Mouse (Mus musculus): ENCODE measurements around the gene Fbxl4. TPM values are rescaled to one million over a fixed set of nuclear protein-coding genes. Genes with fewer than 3 reads are reported as not detected.

Fbxl4 gene
- polyA plus RNA-seq, 1 experiment from 2014 or later = 12.3 TPM

DNA sequence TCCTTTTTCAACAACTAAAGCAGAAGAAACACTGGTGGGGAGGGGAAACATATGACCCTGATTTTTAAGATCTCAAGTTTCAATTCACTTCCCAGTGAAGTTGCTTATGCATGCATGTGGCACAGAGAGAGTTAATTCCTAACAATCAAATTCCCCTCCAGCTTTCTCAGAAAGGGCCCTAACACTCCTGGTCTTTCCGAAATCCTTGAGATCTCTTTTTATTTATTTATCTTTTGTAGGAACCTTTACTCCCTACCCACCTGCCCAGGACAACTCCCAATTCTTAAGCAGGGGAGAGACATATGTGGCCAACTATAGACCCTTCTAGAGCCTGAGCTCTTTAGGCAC, 123.5 kb downstream of the Fbxl4 start:
- H3K9ac ChIP-seq (ENCODE audit: low read depth, low read length) = no peak overlapping the region
- H3K36me3 ChIP-seq (ENCODE audit: control insufficient read depth, insufficient read depth, low read length) = no peaks in the 10 kb centered on the region
- no peak overlapping the region for H3K27ac ChIP-seq (ENCODE audit: low read depth, low read length)
- H3K4me2 ChIP-seq (replicated peaks; ENCODE audit: low read depth, low read length) = no peak overlapping the region
- no peak overlapping the region for H3K4me3 ChIP-seq (ENCODE audit: low read length)
- no peaks in the 10 kb centered on the region for H3K9me3 ChIP-seq (ENCODE audit: control insufficient read depth, low read length)
- WGBS = 6% methylated on average over 1 of the region's 1 CpGs
- peaks cover 89% of the 10 kb centered on the region for H3K27me3 ChIP-seq (ENCODE audit: control insufficient read depth, insufficient read depth, low read length)
- no peaks in the 10 kb centered on the region for H3K4me1 ChIP-seq (ENCODE audit: control insufficient read depth, insufficient read depth, low read length)
- no peak for ATAC-seq (ENCODE audit: low FRiP score, low TSS enrichment)

GRCm38 (mm10) chr4:22482118-22482517, 124.8 kb downstream of the Fbxl4 start:
- no peak for ATAC-seq (ENCODE audit: low FRiP score, low TSS enrichment)
- H3K4me1 ChIP-seq (ENCODE audit: control insufficient read depth, insufficient read depth, low read length) = peaks cover 3% of the 10 kb centered on the region; the same call in 1 of the 2 replicates
- H3K9me3 ChIP-seq (ENCODE audit: control insufficient read depth, low read length) = no peaks in the 10 kb centered on the region
- H3K27me3 ChIP-seq (ENCODE audit: control insufficient read depth, insufficient read depth, low read length) = peaks cover 97% of the 10 kb centered on the region
- no peaks in the 10 kb centered on the region for H3K36me3 ChIP-seq (ENCODE audit: control insufficient read depth, insufficient read depth, low read length)
- 30% methylated on average over 2 of the region's 2 CpGs for WGBS
- no peak overlapping the region for H3K4me3 ChIP-seq (ENCODE audit: low read length)
- no peak overlapping the region for H3K27ac ChIP-seq (ENCODE audit: low read depth, low read length)
- no peak overlapping the region for H3K9ac ChIP-seq (ENCODE audit: low read depth, low read length)
- no peak overlapping the region for H3K4me2 ChIP-seq (replicated peaks; ENCODE audit: low read depth, low read length)

DNA sequence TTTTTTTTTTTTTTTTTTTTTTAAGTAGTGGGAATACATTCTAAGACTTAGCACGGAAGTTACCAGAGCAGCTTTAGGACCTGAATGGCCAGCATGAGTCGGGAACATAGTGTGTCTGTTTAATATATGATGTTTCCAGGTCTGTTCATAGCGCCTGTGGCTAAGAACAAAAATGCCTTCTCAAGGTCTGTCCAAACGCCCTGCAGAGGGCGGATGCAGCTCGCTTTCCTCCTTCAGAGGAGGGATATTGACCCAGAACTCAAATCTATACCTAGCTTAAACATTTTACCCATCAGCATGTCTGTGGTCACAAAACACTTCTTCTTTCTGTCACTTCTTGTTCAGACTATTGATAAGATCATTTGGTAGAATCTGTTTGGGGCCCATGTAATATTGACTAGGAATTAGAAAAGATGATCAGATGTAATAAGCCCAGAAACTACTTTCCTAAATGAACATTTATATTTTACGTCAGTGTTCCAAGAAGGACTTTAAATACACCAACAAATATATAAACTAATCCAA, 125.5 kb downstream of the Fbxl4 start:
- ATAC-seq (ENCODE audit: low FRiP score, low TSS enrichment) = no peak

GRCm38 (mm10) chr4:22483548-22483947, 126.2 kb downstream of the Fbxl4 start:
- 7% methylated on average over 2 of the region's 2 CpGs for whole genome bisulfite sequencing
- peaks cover 7% of the 10 kb centered on the region; the same call in 1 of the 2 replicates for H3K4me1 ChIP-seq (ENCODE audit: control insufficient read depth, insufficient read depth, low read length)

More for the DNA sequence above, 125.5 kb downstream of the Fbxl4 start:
- Histone ChIP-seq H3K9ac (ENCODE audit: low read depth, low read length) (no peak overlapping the region), H3K4me1 (ENCODE audit: control insufficient read depth, insufficient read depth, low read length) (peaks cover 7% of the 10 kb centered on the region; the same call in 1 of the 2 replicates), H3K9me3 (ENCODE audit: control insufficient read depth, low read length) (no peaks in the 10 kb centered on the region), H3K4me3 (ENCODE audit: low read length) (no peak overlapping the region), H3K27me3 (ENCODE audit: control insufficient read depth, insufficient read depth, low read length) (peaks cover 97% of the 10 kb centered on the region), H3K27ac (ENCODE audit: low read depth, low read length) (no peak overlapping the region), H3K4me2 (replicated peaks; ENCODE audit: low read depth, low read length) (no peak overlapping the region), H3K36me3 (ENCODE audit: control insufficient read depth, insufficient read depth, low read length) (no peaks in the 10 kb centered on the region)
- WGBS = 5% methylated on average over 7 of the region's 7 CpGs

More at GRCm38 (mm10) chr4:22483548-22483947, 126.2 kb downstream of the Fbxl4 start:
- H3K4me3 ChIP-seq (ENCODE audit: low read length) = no peak overlapping the region
- H3K36me3 ChIP-seq (ENCODE audit: control insufficient read depth, insufficient read depth, low read length) = no peaks in the 10 kb centered on the region
- H3K27ac ChIP-seq (ENCODE audit: low read depth, low read length) = no peak overlapping the region
- H3K27me3 ChIP-seq (ENCODE audit: control insufficient read depth, insufficient read depth, low read length) = peaks cover 96% of the 10 kb centered on the region
- no peaks in the 10 kb centered on the region for H3K9me3 ChIP-seq (ENCODE audit: control insufficient read depth, low read length)
- H3K9ac ChIP-seq (ENCODE audit: low read depth, low read length) = no peak overlapping the region
- no peak overlapping the region for H3K4me2 ChIP-seq (replicated peaks; ENCODE audit: low read depth, low read length)
- ATAC-seq (ENCODE audit: low FRiP score, low TSS enrichment) = no peak

Other genes with a start within 250 kb of the Fbxl4 start
- gene Pou3f2, start 130.8 kb downstream of the Fbxl4 start, polyA plus RNA-seq (2014; fragmentation: Nextera tagmentation; extraction: Ambion mirVana) = not detected in 2 replicates